Mouse (Mus musculus): ENCODE data around the gene Rtl1.

GRCm38 (mm10) chr12:109594961-109595360 lies 5.2 kb downstream of the Rtl1 start:
- TF ChIP-seq GATA1 (IDR thresholded peaks at IDR 0.05; ENCODE audit: low read length) (no peak), TAL1 (IDR thresholded peaks at IDR 0.05; ENCODE audit: low read length) (no peak)
